Mouse (Mus musculus): ENCODE measurements around the gene Ankrd31.
A peak's percentile ranks its signal among the peaks of the same experiment; 100 is the strongest.

DNA sequence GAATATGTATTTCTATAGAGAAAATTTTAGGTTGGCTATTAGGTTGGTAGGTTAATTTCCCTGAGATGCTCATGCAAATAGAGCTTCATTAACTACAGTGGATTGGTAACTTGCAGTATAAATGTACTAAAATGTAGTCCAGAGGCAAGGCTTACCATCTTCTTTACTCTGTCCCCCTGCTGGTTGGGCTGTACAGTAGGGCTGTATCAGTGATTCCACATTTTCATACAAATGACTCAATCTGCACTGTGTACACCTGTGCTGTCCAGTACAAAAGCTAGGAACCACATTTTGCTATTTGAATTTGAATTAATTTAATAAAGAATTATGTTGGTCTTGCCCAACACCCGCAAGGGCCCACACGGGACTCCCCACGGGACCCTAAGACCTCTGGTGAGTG is 111.1 kb downstream of the Ankrd31 start:
- TF ChIP-seq CTCF (conservative IDR thresholded peaks at IDR 0.05; ENCODE audit: low read length): peak; percentile 54
- TF ChIP-seq POU5F1 (IDR thresholded peaks at IDR 0.05; ENCODE audit: borderline replicate concordance, low read length): no peak

All from E14TG2a.4 (cell line).